Mouse (Mus musculus): ENCODE measurements at regions not wholly inside any gene's neighbourhood (a gene's known extent, or its start where the extent isn't known, plus 50 kb on each side); places are given as distances from the start of the nearest gene placed in this dataset.
A peak's percentile ranks its signal among the peaks of the same experiment; 100 is the strongest.

DNA sequence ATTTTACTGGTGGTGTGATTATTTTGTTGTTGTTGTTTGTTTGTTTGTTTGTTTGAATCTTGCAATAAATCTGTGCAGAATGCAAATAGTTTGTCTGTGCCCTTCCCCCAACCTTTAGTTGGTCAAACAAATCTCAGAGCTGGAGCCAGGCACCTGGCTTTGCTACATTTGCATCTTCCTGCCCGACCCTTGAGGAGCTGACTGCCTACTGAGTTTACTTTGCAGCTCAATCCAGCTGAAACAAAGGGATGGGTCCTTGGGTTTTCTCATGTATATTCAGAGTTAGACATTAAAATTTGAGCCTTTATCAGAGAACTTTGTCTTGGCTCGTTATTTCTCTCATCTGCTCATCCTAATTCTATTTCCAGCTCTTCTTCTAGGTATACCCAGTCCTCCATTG is 79.4 kb upstream of the BC030870 start:
- TF ChIP-seq POU5F1 (IDR thresholded peaks at IDR 0.05; ENCODE audit: borderline replicate concordance, low read length) = peak; percentile 87
- no peak for TF ChIP-seq CTCF (conservative IDR thresholded peaks at IDR 0.05; ENCODE audit: low read length)
- peak; percentile 55; the same call in 1 of the 2 replicates for TF ChIP-seq NANOG (IDR thresholded peaks at IDR 0.05; ENCODE audit: borderline replicate concordance, low read length)
- Histone ChIP-seq H3K27me3 (ENCODE audit: insufficient read depth, low read length) (no peaks in the 10 kb centered on the region), H3K4me3 (replicated peaks; ENCODE audit: low read length) (peak overlapping the region; percentile 41; the same call in 1 of the 2 replicates), H3K9me3 (ENCODE audit: low read length) (no peaks in the 10 kb centered on the region; the same call in 1 of the 2 replicates), H3K4me1 (replicated peaks; ENCODE audit: low read depth, low read length) (peaks cover 32% of the 10 kb centered on the region), H3K36me3 (ENCODE audit: insufficient read depth, low read length) (peaks cover 1% of the 10 kb centered on the region)

DNA sequence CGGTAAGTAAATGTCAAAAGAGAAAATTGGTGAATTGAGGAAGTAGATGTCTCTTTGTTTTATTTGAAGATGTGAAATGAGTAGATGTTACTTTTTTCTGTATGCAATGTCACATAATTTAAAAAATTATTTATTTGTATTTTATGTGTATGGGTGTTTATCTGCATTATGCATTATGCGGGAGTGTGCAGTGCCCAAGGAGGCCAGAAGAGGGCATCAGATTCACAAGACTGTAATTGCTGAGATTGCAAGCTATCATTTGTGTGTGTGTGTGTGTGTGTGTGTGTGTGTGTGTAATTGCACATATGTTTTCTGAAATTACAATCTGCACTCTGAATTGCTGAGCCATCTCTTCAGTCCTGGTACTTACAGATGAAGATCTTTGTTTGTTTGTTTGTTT is 76.8 kb upstream of the BC030870 start:
- Histone ChIP-seq H3K9me3 (ENCODE audit: low read length) (no peaks in the 10 kb centered on the region; the same call in 1 of the 2 replicates), H3K36me3 (ENCODE audit: insufficient read depth, low read length) (no peaks in the 10 kb centered on the region), H3K27me3 (ENCODE audit: insufficient read depth, low read length) (no peaks in the 10 kb centered on the region), H3K4me3 (replicated peaks; ENCODE audit: low read length) (no peak overlapping the region), H3K4me1 (replicated peaks; ENCODE audit: low read depth, low read length) (peaks cover 32% of the 10 kb centered on the region)
- TF ChIP-seq CTCF (conservative IDR thresholded peaks at IDR 0.05; ENCODE audit: low read length) (peak; percentile 74), POU5F1 (IDR thresholded peaks at IDR 0.05; ENCODE audit: borderline replicate concordance, low read length) (no peak)

GRCm38 (mm10) chr8:65194656-65195055 is 65.3 kb upstream of the BC030870 start:
- H3K27me3 ChIP-seq (ENCODE audit: insufficient read depth, low read length) = no peaks in the 10 kb centered on the region
- H3K9me3 ChIP-seq (ENCODE audit: low read length) = no peaks in the 10 kb centered on the region
- TF ChIP-seq NANOG (IDR thresholded peaks at IDR 0.05; ENCODE audit: borderline replicate concordance, low read length) (no peak), POU5F1 (IDR thresholded peaks at IDR 0.05; ENCODE audit: borderline replicate concordance, low read length) (no peak), CTCF (conservative IDR thresholded peaks at IDR 0.05; ENCODE audit: low read length) (no peak)
- no peak overlapping the region for H3K4me3 ChIP-seq (replicated peaks; ENCODE audit: low read length)
- H3K36me3 ChIP-seq (ENCODE audit: insufficient read depth, low read length) = no peaks in the 10 kb centered on the region
- peaks cover 13% of the 10 kb centered on the region; the same call in 1 of the 2 replicates for H3K4me1 ChIP-seq (replicated peaks; ENCODE audit: low read depth, low read length)

- TF ChIP-seq CTCF (conservative IDR thresholded peaks at IDR 0.05; ENCODE audit: low read length) (no peak), POU5F1 (IDR thresholded peaks at IDR 0.05; ENCODE audit: borderline replicate concordance, low read length) (no peak), NANOG (IDR thresholded peaks at IDR 0.05; ENCODE audit: borderline replicate concordance, low read length) (no peak)
- Histone ChIP-seq H3K36me3 (ENCODE audit: insufficient read depth, low read length) (no peaks in the 10 kb centered on the region), H3K4me1 (replicated peaks; ENCODE audit: low read depth, low read length) (peaks cover 13% of the 10 kb centered on the region; the same call in 1 of the 2 replicates), H3K27me3 (ENCODE audit: insufficient read depth, low read length) (no peaks in the 10 kb centered on the region), H3K4me3 (replicated peaks; ENCODE audit: low read length) (no peak overlapping the region), H3K9me3 (ENCODE audit: low read length) (no peaks in the 10 kb centered on the region)
Measured at GRCm38 (mm10) chr8:65194231-65194630, 64.9 kb upstream of the BC030870 start.

DNA sequence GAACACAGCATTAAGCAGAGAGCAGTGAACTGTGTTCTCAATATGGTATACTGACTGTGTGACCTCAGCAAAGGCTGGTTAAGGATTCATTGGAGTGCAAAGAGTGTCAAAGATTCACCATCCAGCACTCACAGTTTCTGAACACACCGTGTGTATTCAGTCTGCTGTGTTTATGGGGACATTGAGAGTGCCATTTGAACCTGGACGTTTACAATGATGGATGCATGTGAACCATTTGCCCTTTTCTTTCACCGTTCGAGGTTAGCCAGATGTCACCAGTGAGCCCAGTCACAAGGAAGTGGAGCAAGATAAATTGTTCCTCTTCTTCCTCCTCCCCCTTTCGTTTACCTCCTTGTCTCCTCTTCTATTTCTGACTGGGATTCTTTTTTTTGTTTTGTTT is 53.0 kb upstream of the BC030870 start:
- Histone ChIP-seq H3K36me3 (ENCODE audit: insufficient read depth, low read length) (no peaks in the 10 kb centered on the region), H3K4me1 (replicated peaks; ENCODE audit: low read depth, low read length) (no peaks in the 10 kb centered on the region), H3K9me3 (ENCODE audit: low read length) (no peaks in the 10 kb centered on the region), H3K4me3 (replicated peaks; ENCODE audit: low read length) (no peak overlapping the region), H3K27me3 (ENCODE audit: insufficient read depth, low read length) (peaks cover 2% of the 10 kb centered on the region; the same call in 1 of the 2 replicates)
- TF ChIP-seq NANOG (IDR thresholded peaks at IDR 0.05; ENCODE audit: borderline replicate concordance, low read length) (no peak), POU5F1 (IDR thresholded peaks at IDR 0.05; ENCODE audit: borderline replicate concordance, low read length) (no peak), CTCF (conservative IDR thresholded peaks at IDR 0.05; ENCODE audit: low read length) (no peak)

DNA sequence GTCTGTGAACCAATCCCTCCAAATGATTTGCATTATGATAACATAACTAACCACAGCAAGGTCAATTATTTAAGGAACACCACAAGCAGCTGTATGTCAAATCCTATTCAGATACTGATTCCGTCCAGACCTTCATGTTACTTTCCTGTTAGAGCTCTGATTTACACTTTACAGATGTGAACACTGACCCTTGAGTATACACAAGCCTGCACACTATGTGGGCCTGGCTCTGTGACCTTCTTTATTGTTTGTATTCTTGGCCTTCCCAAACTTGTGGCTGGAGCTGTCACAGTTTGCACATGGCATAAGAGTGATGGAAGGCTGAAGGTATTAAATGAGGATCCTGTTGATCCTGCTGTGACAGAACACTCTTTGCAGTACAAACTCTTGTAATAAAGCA is 51.1 kb upstream of the BC030870 start:
- peaks cover 2% of the 10 kb centered on the region; the same call in 1 of the 2 replicates for H3K27me3 ChIP-seq (ENCODE audit: insufficient read depth, low read length)
- no peaks in the 10 kb centered on the region for H3K4me1 ChIP-seq (replicated peaks; ENCODE audit: low read depth, low read length)
- no peaks in the 10 kb centered on the region for H3K36me3 ChIP-seq (ENCODE audit: insufficient read depth, low read length)
- TF ChIP-seq POU5F1 (IDR thresholded peaks at IDR 0.05; ENCODE audit: borderline replicate concordance, low read length) = no peak
- TF ChIP-seq CTCF (conservative IDR thresholded peaks at IDR 0.05; ENCODE audit: low read length) = no peak
- no peak for TF ChIP-seq NANOG (IDR thresholded peaks at IDR 0.05; ENCODE audit: borderline replicate concordance, low read length)
- H3K9me3 ChIP-seq (ENCODE audit: low read length) = no peaks in the 10 kb centered on the region
- no peak overlapping the region for H3K4me3 ChIP-seq (replicated peaks; ENCODE audit: low read length)

All from E14TG2a.4 (cell line).